Mouse (Mus musculus): ENCODE results near the gene Mthfd1. TPM values are rescaled to one million over a fixed set of nuclear protein-coding genes. Genes with fewer than 3 reads are reported as not detected.

Gene Mthfd1
- polyA plus RNA-seq, 1 experiment from 2014 or later, result 80.2 TPM

GRCm38 (mm10) chr12:76255499-76255875, 389 bp downstream of the Mthfd1 start:
- H3K4me2 ChIP-seq (ENCODE audit: low read depth, low read length, severe bottlenecking), result peak overlapping the region; percentile 92
- no peaks in the 10 kb centered on the region for H3K4me1 ChIP-seq (replicated peaks; ENCODE audit: control insufficient read depth, insufficient read depth, low read length)
- peak; percentile 33; the same call in 1 of the 2 replicates for ATAC-seq (replicated peaks; ENCODE audit: low FRiP score)
- WGBS, result 0% methylated on average over 11 of the region's 11 CpGs
- no peaks in the 10 kb centered on the region for H3K36me3 ChIP-seq (ENCODE audit: control insufficient read depth, insufficient read depth, low read length)
- H3K4me3 ChIP-seq (ENCODE audit: low read depth, low read length), result peak overlapping the region; percentile 50
- H3K27me3 ChIP-seq (ENCODE audit: control insufficient read depth, insufficient read depth, low read length), result no peaks in the 10 kb centered on the region
- no peak for DNase-seq (ENCODE audit: low spot score)
- no peaks in the 10 kb centered on the region for H3K9me3 ChIP-seq (ENCODE audit: control insufficient read depth, low read length)
- H3K9ac ChIP-seq (ENCODE audit: low read length), result peak overlapping the region; percentile 64
- H3K27ac ChIP-seq (ENCODE audit: low read depth, low read length), result 0 out of 2 replicates have a peak overlapping the region, but pooled peaks have one; percentile 20

- DNase-seq (ENCODE audit: low spot score) (peak; percentile 52), ATAC-seq (replicated peaks; ENCODE audit: low FRiP score) (no peak)
- Histone ChIP-seq H3K4me1 (replicated peaks; ENCODE audit: control insufficient read depth, insufficient read depth, low read length) (no peaks in the 10 kb centered on the region), H3K27me3 (ENCODE audit: control insufficient read depth, insufficient read depth, low read length) (no peaks in the 10 kb centered on the region), H3K4me2 (ENCODE audit: low read depth, low read length, severe bottlenecking) (peak overlapping the region; percentile 92), H3K4me3 (ENCODE audit: low read depth, low read length) (peak overlapping the region; percentile 50), H3K9me3 (ENCODE audit: control insufficient read depth, low read length) (no peaks in the 10 kb centered on the region), H3K36me3 (ENCODE audit: control insufficient read depth, insufficient read depth, low read length) (no peaks in the 10 kb centered on the region), H3K9ac (ENCODE audit: low read length) (peak overlapping the region; percentile 64), H3K27ac (ENCODE audit: low read depth, low read length) (no peak overlapping the region)
- 6% methylated on average over 17 of the region's 17 CpGs for WGBS
Measured at GRCm38 (mm10) chr12:76256114-76256843, 1.2 kb downstream of the Mthfd1 start.

GRCm38 (mm10) chr12:76260673-76261072, 5.6 kb downstream of the Mthfd1 start:
- no peaks in the 10 kb centered on the region for H3K9me3 ChIP-seq (ENCODE audit: control insufficient read depth, low read length)
- H3K4me1 ChIP-seq (replicated peaks; ENCODE audit: control insufficient read depth, insufficient read depth, low read length), result no peaks in the 10 kb centered on the region
- DNase-seq (ENCODE audit: low spot score) (no peak), ATAC-seq (replicated peaks; ENCODE audit: low FRiP score) (no peak)
- H3K27ac ChIP-seq (ENCODE audit: low read depth, low read length), result no peak overlapping the region
- H3K27me3 ChIP-seq (ENCODE audit: control insufficient read depth, insufficient read depth, low read length), result no peaks in the 10 kb centered on the region
- H3K36me3 ChIP-seq (ENCODE audit: control insufficient read depth, insufficient read depth, low read length), result no peaks in the 10 kb centered on the region
- H3K4me2 ChIP-seq (ENCODE audit: low read depth, low read length, severe bottlenecking), result no peak overlapping the region
- no peak overlapping the region for H3K9ac ChIP-seq (ENCODE audit: low read length)
- WGBS, result 90% methylated on average over 3 of the region's 3 CpGs
- H3K4me3 ChIP-seq (ENCODE audit: low read depth, low read length), result no peak overlapping the region

GRCm38 (mm10) chr12:76261556-76261955, 6.5 kb downstream of the Mthfd1 start:
- Histone ChIP-seq H3K27me3 (ENCODE audit: control insufficient read depth, insufficient read depth, low read length) (no peaks in the 10 kb centered on the region), H3K4me1 (replicated peaks; ENCODE audit: control insufficient read depth, insufficient read depth, low read length) (no peaks in the 10 kb centered on the region), H3K36me3 (ENCODE audit: control insufficient read depth, insufficient read depth, low read length) (no peaks in the 10 kb centered on the region), H3K4me3 (ENCODE audit: low read depth, low read length) (no peak overlapping the region), H3K9me3 (ENCODE audit: control insufficient read depth, low read length) (no peaks in the 10 kb centered on the region), H3K4me2 (ENCODE audit: low read depth, low read length, severe bottlenecking) (no peak overlapping the region), H3K9ac (ENCODE audit: low read length) (no peak overlapping the region), H3K27ac (ENCODE audit: low read depth, low read length) (no peak overlapping the region)
- ATAC-seq (replicated peaks; ENCODE audit: low FRiP score) (no peak), DNase-seq (ENCODE audit: low spot score) (no peak)
- 93% methylated on average over 4 of the region's 4 CpGs for WGBS

GRCm38 (mm10) chr12:76262918-76263317, 7.8 kb downstream of the Mthfd1 start:
- Histone ChIP-seq H3K4me1 (replicated peaks; ENCODE audit: control insufficient read depth, insufficient read depth, low read length) (no peaks in the 10 kb centered on the region), H3K27me3 (ENCODE audit: control insufficient read depth, insufficient read depth, low read length) (no peaks in the 10 kb centered on the region), H3K9me3 (ENCODE audit: control insufficient read depth, low read length) (no peaks in the 10 kb centered on the region), H3K4me3 (ENCODE audit: low read depth, low read length) (no peak overlapping the region), H3K4me2 (ENCODE audit: low read depth, low read length, severe bottlenecking) (no peak overlapping the region), H3K36me3 (ENCODE audit: control insufficient read depth, insufficient read depth, low read length) (no peaks in the 10 kb centered on the region), H3K9ac (ENCODE audit: low read length) (no peak overlapping the region), H3K27ac (ENCODE audit: low read depth, low read length) (no peak overlapping the region)
- WGBS, result 94% methylated on average over 4 of the region's 4 CpGs
- no peak for ATAC-seq (replicated peaks; ENCODE audit: low FRiP score)
- no peak for DNase-seq (ENCODE audit: low spot score)

GRCm38 (mm10) chr12:76263876-76264275, 8.8 kb downstream of the Mthfd1 start:
- H3K9me3 ChIP-seq (ENCODE audit: control insufficient read depth, low read length), result no peaks in the 10 kb centered on the region
- H3K4me1 ChIP-seq (replicated peaks; ENCODE audit: control insufficient read depth, insufficient read depth, low read length), result no peaks in the 10 kb centered on the region
- no peaks in the 10 kb centered on the region for H3K27me3 ChIP-seq (ENCODE audit: control insufficient read depth, insufficient read depth, low read length)
- DNase-seq (ENCODE audit: low spot score), result no peak
- no peak overlapping the region for H3K4me2 ChIP-seq (ENCODE audit: low read depth, low read length, severe bottlenecking)
- H3K36me3 ChIP-seq (ENCODE audit: control insufficient read depth, insufficient read depth, low read length), result no peaks in the 10 kb centered on the region
- ATAC-seq (replicated peaks; ENCODE audit: low FRiP score), result no peak
- WGBS, result 32% methylated on average over 1 of the region's 1 CpGs
- H3K4me3 ChIP-seq (ENCODE audit: low read depth, low read length), result no peak overlapping the region
- no peak overlapping the region for H3K9ac ChIP-seq (ENCODE audit: low read length)
- H3K27ac ChIP-seq (ENCODE audit: low read depth, low read length), result no peak overlapping the region

GRCm38 (mm10) chr12:76264325-76264965, 9.3 kb downstream of the Mthfd1 start:
- no peak overlapping the region for H3K9ac ChIP-seq (ENCODE audit: low read length)
- WGBS, result 91% methylated on average over 9 of the region's 9 CpGs
- DNase-seq (ENCODE audit: low spot score) (no peak), ATAC-seq (replicated peaks; ENCODE audit: low FRiP score) (no peak)
- no peak overlapping the region for H3K27ac ChIP-seq (ENCODE audit: low read depth, low read length)
- H3K4me2 ChIP-seq (ENCODE audit: low read depth, low read length, severe bottlenecking), result no peak overlapping the region
- H3K9me3 ChIP-seq (ENCODE audit: control insufficient read depth, low read length), result no peaks in the 10 kb centered on the region
- H3K36me3 ChIP-seq (ENCODE audit: control insufficient read depth, insufficient read depth, low read length), result no peaks in the 10 kb centered on the region
- H3K27me3 ChIP-seq (ENCODE audit: control insufficient read depth, insufficient read depth, low read length), result no peaks in the 10 kb centered on the region
- no peak overlapping the region for H3K4me3 ChIP-seq (ENCODE audit: low read depth, low read length)
- no peaks in the 10 kb centered on the region for H3K4me1 ChIP-seq (replicated peaks; ENCODE audit: control insufficient read depth, insufficient read depth, low read length)

- DNase-seq (ENCODE audit: low spot score), result no peak
- no peaks in the 10 kb centered on the region for H3K27me3 ChIP-seq (ENCODE audit: control insufficient read depth, insufficient read depth, low read length)
- H3K4me1 ChIP-seq (replicated peaks; ENCODE audit: control insufficient read depth, insufficient read depth, low read length), result no peaks in the 10 kb centered on the region
- 85% methylated on average over 6 of the region's 6 CpGs for WGBS
- ATAC-seq (replicated peaks; ENCODE audit: low FRiP score), result no peak
- H3K9me3 ChIP-seq (ENCODE audit: control insufficient read depth, low read length), result no peaks in the 10 kb centered on the region
- H3K4me2 ChIP-seq (ENCODE audit: low read depth, low read length, severe bottlenecking), result no peak overlapping the region
- no peak overlapping the region for H3K27ac ChIP-seq (ENCODE audit: low read depth, low read length)
- H3K36me3 ChIP-seq (ENCODE audit: control insufficient read depth, insufficient read depth, low read length), result no peaks in the 10 kb centered on the region
- H3K9ac ChIP-seq (ENCODE audit: low read length), result no peak overlapping the region
- no peak overlapping the region for H3K4me3 ChIP-seq (ENCODE audit: low read depth, low read length)
Measured at GRCm38 (mm10) chr12:76265001-76265400, 9.9 kb downstream of the Mthfd1 start.

GRCm38 (mm10) chr12:76266875-76267274, 11.8 kb downstream of the Mthfd1 start:
- ATAC-seq (replicated peaks; ENCODE audit: low FRiP score) (no peak), DNase-seq (ENCODE audit: low spot score) (no peak)
- Histone ChIP-seq H3K4me3 (ENCODE audit: low read depth, low read length) (no peak overlapping the region), H3K4me2 (ENCODE audit: low read depth, low read length, severe bottlenecking) (no peak overlapping the region), H3K36me3 (ENCODE audit: control insufficient read depth, insufficient read depth, low read length) (no peaks in the 10 kb centered on the region), H3K9ac (ENCODE audit: low read length) (no peak overlapping the region), H3K27ac (ENCODE audit: low read depth, low read length) (no peak overlapping the region), H3K27me3 (ENCODE audit: control insufficient read depth, insufficient read depth, low read length) (no peaks in the 10 kb centered on the region), H3K9me3 (ENCODE audit: control insufficient read depth, low read length) (no peaks in the 10 kb centered on the region), H3K4me1 (replicated peaks; ENCODE audit: control insufficient read depth, insufficient read depth, low read length) (no peaks in the 10 kb centered on the region)
- WGBS, result 83% methylated on average over 9 of the region's 9 CpGs
